Mouse (Mus musculus) gastrocnemius, adult 2 months (tissue): ENCODE results near the gene Spo11. TPM values are rescaled to one million over a fixed set of nuclear protein-coding genes. Genes with fewer than 3 reads are reported as not detected.
A peak's percentile ranks its signal among the peaks of the same experiment; 100 is the strongest.

Source experiments
- DNase-seq: peaks from one replicate; pipeline ENCODE4 v3.0.0; 2022
- H3K27ac ChIP-seq: fragments of 200-600 bp; 2 replicates; pipeline ENCODE4 v1.8.1; 2022; ENCODE audit warnings: mild to moderate bottlenecking
- H3K4me3 ChIP-seq: fragments of 200-600 bp; 2 replicates; pipeline ENCODE4 v1.8.1; 2022; ENCODE audit warnings: mild to moderate bottlenecking, moderate library complexity
- CTCF ChIP-seq: fragments of 200-600 bp; IDR thresholded peaks from 2 replicates; pipeline ENCODE4 v1.8.1; 2022; ENCODE audit warnings: antibody characterized with exemption, mild to moderate bottlenecking, moderate library complexity
- intact Hi-C: fragments of 180-260 bp; cut with DNase I; formaldehyde crosslinking; loops from one replicate; pipeline ENCODE4 v1.15.1; 2025
- total RNA-seq, 2 experiments: library from RNA; stranded (reverse); gene quantifications; 2 replicates each; pipeline ENCODE4 v1.2.3; 2021

Spo11 gene
- total RNA-seq, 2 experiments from 2014 or later = not detected

GRCm38 (mm10) chr2:172938761-172939638, 38.5 kb upstream of the Spo11 start:
- intact Hi-C loops = no loop called here
- Histone ChIP-seq H3K27ac (no peak overlapping the region), H3K4me3 (peak overlapping the region; percentile 78)
- no peak for TF ChIP-seq CTCF
- no peak for DNase-seq

- H3K27ac ChIP-seq = peak overlapping the region; percentile 46; the same call in 1 of the 2 replicates
- intact Hi-C loops = no loop called here
- no peak for DNase-seq
- peak overlapping the region; percentile 78 for H3K4me3 ChIP-seq
- TF ChIP-seq CTCF = no peak
These were observed 37.9 kb upstream of the Spo11 start for GRCm38 (mm10) chr2:172939639-172940002.

GRCm38 (mm10) chr2:172940003-172940798, 37.3 kb upstream of the Spo11 start, which contains the start of gene Bmp7:
Gene Bmp7, minus strand, starts transcription at chr2:172940321.
- H3K4me3 ChIP-seq = peak within 1 kb of the TSS; percentile 78
- DNase-seq = peak; percentile 72
- TF ChIP-seq CTCF = no peak
- H3K27ac ChIP-seq = peak within 1 kb of the TSS; percentile 46
- intact Hi-C loops = no loop called here

GRCm38 (mm10) chr2:172940799-172941163, 36.7 kb upstream of the Spo11 start:
- no peak for TF ChIP-seq CTCF
- DNase-seq = no peak
- peak overlapping the region; percentile 78 for H3K4me3 ChIP-seq
- intact Hi-C loops = no loop called here
- H3K27ac ChIP-seq = no peak overlapping the region

- Histone ChIP-seq H3K4me3 (no peak overlapping the region), H3K27ac (no peak overlapping the region)
- TF ChIP-seq CTCF = peak; percentile 27; the same call in 1 of the 2 replicates
- intact Hi-C loops = no loop called here
- DNase-seq = no peak
These were observed 28.4 kb upstream of the Spo11 start for GRCm38 (mm10) chr2:172949051-172949450.

- TF ChIP-seq CTCF = no peak
- no peak overlapping the region for H3K4me3 ChIP-seq
- intact Hi-C loops = no loop called here
- H3K27ac ChIP-seq = no peak overlapping the region
- DNase-seq = no peak
These were observed 27.3 kb upstream of the Spo11 start for GRCm38 (mm10) chr2:172950119-172950676.

- Histone ChIP-seq H3K4me3 (no peak overlapping the region), H3K27ac (no peak overlapping the region)
- no peak for TF ChIP-seq CTCF
- intact Hi-C loops = no loop called here
- no peak for DNase-seq
These were observed 26.8 kb upstream of the Spo11 start for GRCm38 (mm10) chr2:172950722-172951121.

GRCm38 (mm10) chr2:172951976-172952375, 25.5 kb upstream of the Spo11 start:
- no peak overlapping the region for H3K27ac ChIP-seq
- TF ChIP-seq CTCF = no peak
- H3K4me3 ChIP-seq = no peak overlapping the region
- intact Hi-C loops = no loop called here
- DNase-seq = no peak

GRCm38 (mm10) chr2:172958579-172958978, 18.9 kb upstream of the Spo11 start:
- DNase-seq = no peak
- no peak overlapping the region for H3K4me3 ChIP-seq
- intact Hi-C loops = no loop called here
- TF ChIP-seq CTCF = no peak
- H3K27ac ChIP-seq = no peak overlapping the region

- Histone ChIP-seq H3K4me3 (no peak overlapping the region), H3K27ac (no peak overlapping the region)
- no peak for TF ChIP-seq CTCF
- DNase-seq = no peak
- intact Hi-C loops = no loop called here
These were observed 18.3 kb upstream of the Spo11 start for GRCm38 (mm10) chr2:172959006-172959768.

- peak; percentile 10; the same call in 1 of the 2 replicates for TF ChIP-seq CTCF
- no peak overlapping the region for H3K27ac ChIP-seq
- intact Hi-C loops = no loop called here
- H3K4me3 ChIP-seq = no peak overlapping the region
- DNase-seq = no peak
These were observed 17.1 kb upstream of the Spo11 start for GRCm38 (mm10) chr2:172960350-172960749.

- no peak for DNase-seq
These were observed 16.3 kb upstream of the Spo11 start for GRCm38 (mm10) chr2:172961211-172961610.

More at GRCm38 (mm10) chr2:172961211-172961610, 16.3 kb upstream of the Spo11 start:
- H3K27ac ChIP-seq = no peak overlapping the region
- intact Hi-C loops = no loop called here
- no peak overlapping the region for H3K4me3 ChIP-seq
- no peak for TF ChIP-seq CTCF
